ENCODE assay signal across 20 mouse cellular contexts in the genomic region with DNA sequence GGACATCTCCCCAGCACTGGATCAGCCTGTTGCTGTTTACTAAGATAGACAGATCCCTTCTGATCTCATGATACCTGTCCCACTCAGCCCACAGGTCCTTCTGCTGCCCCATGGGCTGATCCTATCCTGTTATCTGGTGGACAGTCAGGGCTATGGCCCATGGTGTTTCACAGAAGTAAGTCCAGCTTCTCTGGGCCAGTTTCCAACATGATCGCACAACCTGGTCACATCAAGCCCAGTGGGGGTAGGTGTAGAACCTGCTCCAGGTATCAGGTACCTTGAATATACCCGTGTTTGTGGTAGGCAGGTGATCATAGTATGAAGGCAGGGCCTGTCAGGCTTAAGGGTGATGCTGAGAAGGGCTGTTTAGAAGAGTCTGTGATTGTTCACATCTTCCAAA. TPM values are rescaled to one million over a fixed set of nuclear protein-coding genes. Genes with fewer than 3 reads are reported as not detected.
A peak's percentile ranks its signal among the peaks of the same experiment; 100 is the strongest.
DNase-seq lines count a peak whose midpoint lies in the region; TF ChIP-seq lines count a peak whose summit lies in the region.
"Had no signal": no experiment of that assay in that cellular context is flagged by ENCODE, and none has a peak within 500 bp of the region (broad histone marks: within the 10 kb centered on the region; RNA-seq: fewer than 3 reads in every experiment).

No protein-coding gene starts in this region.

- no peak for TF ChIP-seq CTCF in cerebellum, adult 2 months (IDR thresholded peaks at IDR 0.05; ENCODE audit: borderline replicate concordance, insufficient read depth, low read depth, low read length)

- H3K36me3 ChIP-seq in myocyte (ENCODE audit: control insufficient read depth, insufficient read depth) = peaks cover under 1% of the 10 kb centered on the region

- WGBS in cerebellum, adult 2 months = 27% methylated on average over 2 of the region's 2 CpGs

- no peak overlapping the region for H3ac ChIP-seq in myocyte (ENCODE audit: control insufficient read depth, insufficient read length)

- no peak overlapping the region for H3K4me3 ChIP-seq in cerebellum, adult 2 months (replicated peaks; ENCODE audit: insufficient read depth, low read depth, low read length)
- H3K4me3 ChIP-seq in myocyte = no peak overlapping the region
- H3K4me3 ChIP-seq: embryonic facial prominence, embryonic 10.5 days; embryonic facial prominence, embryonic 12.5 days; forebrain, embryonic 13.5 days; forebrain, embryonic 15.5 days had no signal

- peaks cover 73% of the 10 kb centered on the region for H3K4me1 ChIP-seq in cerebellum, adult 2 months (ENCODE audit: control insufficient read depth, insufficient read depth, low read length)
- H3K4me1 ChIP-seq: embryonic facial prominence, embryonic 10.5 days; embryonic facial prominence, embryonic 12.5 days; forebrain, embryonic 13.5 days; forebrain, embryonic 15.5 days had no signal

- no peak for TF ChIP-seq POLR2A in cerebellum, adult 2 months (IDR thresholded peaks at IDR 0.05; ENCODE audit: borderline replicate concordance, insufficient read depth, low read length)
- no peak for TF ChIP-seq POLR2A in myocyte (IDR thresholded peaks at IDR 0.05; ENCODE audit: insufficient read length, low read depth)

- no peaks in the 10 kb centered on the region for H3K79me2 ChIP-seq in myocyte (ENCODE audit: control insufficient read depth, insufficient read depth)

- no peaks in the 10 kb centered on the region for H3K27me3 ChIP-seq in cerebellum, adult 2 months (ENCODE audit: control insufficient read depth, insufficient read depth, low read length)
- H3K27me3 ChIP-seq in myocyte (ENCODE audit: control insufficient read depth, insufficient read depth, insufficient read length) = no peaks in the 10 kb centered on the region
- H3K27me3 ChIP-seq: CH12.LX; embryonic facial prominence, embryonic 12.5 days; forebrain, embryonic 13.5 days; forebrain, embryonic 15.5 days; Patski had no signal

- H3K27ac ChIP-seq in cerebellum, adult 2 months (ENCODE audit: insufficient read depth, low read length) = peak overlapping the region; percentile 33
- H3K27ac ChIP-seq: embryonic facial prominence, embryonic 10.5 days; embryonic facial prominence, embryonic 12.5 days; forebrain, embryonic 13.5 days; forebrain, embryonic 15.5 days had no signal

- no peak overlapping the region for H3K4me2 ChIP-seq in myocyte (ENCODE audit: low read depth)
- H3K4me2 ChIP-seq: embryonic facial prominence, embryonic 12.5 days; forebrain, embryonic 13.5 days; forebrain, embryonic 15.5 days had no signal

- DNase-seq in cerebellum, adult 2 months = peak in 1 of 2 experiments; percentile 38
- no peak for DNase-seq in cerebellum, adult 11 months
- peak; percentile 42 to 46 for DNase-seq in cerebellum, postnatal 25 days
- DNase-seq in cerebellum, adult 8-10 months = no peak
- DNase-seq: adrenal gland, adult 8-10 months; adrenal gland, postnatal 14 days; adrenal gland, postnatal 36 days; B cell, adult 2 months; cerebellum, adult 11-12 months; forebrain, postnatal 0 days had no signal

TF ChIP-seq in myocyte, 11 proteins besides CTCF, POLR2A, EP300 and RAD21:
- TF ChIP-seq MYOG (IDR thresholded peaks at IDR 0.05; ENCODE audit: control insufficient read depth in 1 of 3, insufficient read depth in 1 of 3, insufficient read length in 2 of 3, low read depth in 2 of 3) = no peak
- TF ChIP-seq MYOD1 (IDR thresholded peaks at IDR 0.05; ENCODE audit: control insufficient read depth in 1 of 3, insufficient read length in 2 of 3, low read depth in 2 of 3) = no peak
- no peak for TF ChIP-seq SRF (IDR thresholded peaks at IDR 0.05; ENCODE audit: control insufficient read depth, insufficient read length, low read depth)
- no peak for TF ChIP-seq MAX (IDR thresholded peaks at IDR 0.05; ENCODE audit: low read depth)
- peak; percentile 37 for TF ChIP-seq POLR2AphosphoS2 (IDR thresholded peaks at IDR 0.05; ENCODE audit: insufficient read length, low read depth)
- no peak for TF ChIP-seq TCF12 (IDR thresholded peaks at IDR 0.05; ENCODE audit: insufficient read depth, poor library complexity, severe bottlenecking)

RNA-seq across cellular contexts. Expression of gene Tspan4, which starts 20.3 kb away (rescaled TPM):
- polyA plus RNA-seq in cerebellum, adult 2 months (2012; rRNA removed) = 140 and 162 TPM in 2 replicates
- 95.5 TPM for polyA plus RNA-seq in myocyte (2012; fragmentation: generic; extraction: Trizol)

RNA-seq across cellular contexts. Expression of gene Polr2l, which starts 20.4 kb away (rescaled TPM):
- 58.9 and 62.3 TPM in 2 replicates for polyA plus RNA-seq in cerebellum, adult 2 months (2012; rRNA removed)
- polyA plus RNA-seq in myocyte (2012; fragmentation: generic; extraction: Trizol) = 95.1 TPM

RNA-seq across cellular contexts. Expression of gene Cd151, which starts 28.2 kb away (rescaled TPM):
- 68.7 and 73.9 TPM in 2 replicates for polyA plus RNA-seq in cerebellum, adult 2 months (2012; rRNA removed)
- polyA plus RNA-seq in myocyte (2012; fragmentation: generic; extraction: Trizol) = 267 TPM

RNA-seq across cellular contexts. Expression of gene Cracr2b, which starts 34.5 kb away (rescaled TPM):
- 8.3 and 10.1 TPM in 2 replicates for polyA plus RNA-seq in cerebellum, adult 2 months (2012; rRNA removed)
- 2.4 TPM for polyA plus RNA-seq in myocyte (2012; fragmentation: generic; extraction: Trizol)
- polyA plus RNA-seq: activated CD4-positive, CD25-positive, alpha-beta regulatory T cell, adult 4 months; CD4-positive, CD25-positive, alpha-beta regulatory T cell, adult 4 months; G1E had no signal

RNA-seq across cellular contexts. Expression of gene Pnpla2, which starts 40.4 kb away (rescaled TPM):
- 46.8 and 51.3 TPM in 2 replicates for polyA plus RNA-seq in cerebellum, adult 2 months (2012; rRNA removed)
- 50.5 TPM for polyA plus RNA-seq in myocyte (2012; fragmentation: generic; extraction: Trizol)

Comparison
In these comparisons a context has a peak if more than half of its experiments do, and no peak if none do; other contexts are left out.
1. DNase-seq: peak in cerebellum, postnatal 25 days (2 of 2); none in cerebellum, adult 11 months (single experiment) and cerebellum, adult 8-10 months (single experiment).